Mouse (Mus musculus): ENCODE data around the gene Zdhhc3. TPM values are rescaled to one million over a fixed set of nuclear protein-coding genes. Genes with fewer than 3 reads are reported as not detected.

The Zdhhc3 gene
- total RNA-seq, 2 experiments from 2014 or later = 53.2 to 55.8 TPM

- H3K27ac ChIP-seq = peak overlapping the region; percentile 41; the same call in 1 of the 2 replicates
- no peak overlapping the region for H3K4me3 ChIP-seq
- no peak for DNase-seq
- intact Hi-C loops (cut with DNase I) = no loop called here
- no peak for TF ChIP-seq CTCF (IDR thresholded peaks at IDR 0.05)
Observed at GRCm38 (mm10) chr9:123109188-123109587, 3.8 kb downstream of the Zdhhc3 start.

- intact Hi-C loops (cut with DNase I) = no loop called here
- TF ChIP-seq CTCF (IDR thresholded peaks at IDR 0.05) = no peak
- DNase-seq = no peak
- Histone ChIP-seq H3K27ac (no peak overlapping the region), H3K4me3 (no peak overlapping the region)
Observed at GRCm38 (mm10) chr9:123107186-123107585, 5.8 kb downstream of the Zdhhc3 start.

DNA sequence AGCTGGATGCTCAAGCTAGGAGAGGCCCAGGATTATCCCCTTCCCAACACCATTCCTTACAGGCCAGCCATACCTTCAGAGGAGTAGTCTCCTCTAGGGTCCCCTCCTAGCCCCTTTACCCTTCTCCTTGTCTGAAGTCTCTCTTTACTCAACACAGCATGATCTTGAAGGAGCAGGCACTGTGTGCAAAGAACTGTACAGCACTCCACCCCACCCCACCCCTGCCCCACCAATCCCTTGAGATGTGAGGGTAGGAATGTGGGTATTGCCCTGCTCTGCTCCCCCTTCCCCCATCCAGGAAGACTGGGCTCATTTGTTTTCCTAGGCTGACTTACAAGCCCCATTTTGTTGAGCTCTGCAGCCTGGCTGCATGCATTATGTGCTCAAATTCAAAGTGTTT is 8.6 kb downstream of the Zdhhc3 start:
- no peak for TF ChIP-seq CTCF (IDR thresholded peaks at IDR 0.05)
- no peak overlapping the region for H3K4me3 ChIP-seq

GRCm38 (mm10) chr9:123103425-123103824 is 9.6 kb downstream of the Zdhhc3 start:
- DNase-seq = no peak
- Histone ChIP-seq H3K4me3 (no peak overlapping the region), H3K27ac (no peak overlapping the region)
- TF ChIP-seq CTCF (IDR thresholded peaks at IDR 0.05) = no peak
- intact Hi-C loops (cut with DNase I) = no loop called here

More for the DNA sequence above, 8.6 kb downstream of the Zdhhc3 start:
- H3K27ac ChIP-seq = no peak overlapping the region
- intact Hi-C loops (cut with DNase I) = no loop called here
- no peak for DNase-seq

DNA sequence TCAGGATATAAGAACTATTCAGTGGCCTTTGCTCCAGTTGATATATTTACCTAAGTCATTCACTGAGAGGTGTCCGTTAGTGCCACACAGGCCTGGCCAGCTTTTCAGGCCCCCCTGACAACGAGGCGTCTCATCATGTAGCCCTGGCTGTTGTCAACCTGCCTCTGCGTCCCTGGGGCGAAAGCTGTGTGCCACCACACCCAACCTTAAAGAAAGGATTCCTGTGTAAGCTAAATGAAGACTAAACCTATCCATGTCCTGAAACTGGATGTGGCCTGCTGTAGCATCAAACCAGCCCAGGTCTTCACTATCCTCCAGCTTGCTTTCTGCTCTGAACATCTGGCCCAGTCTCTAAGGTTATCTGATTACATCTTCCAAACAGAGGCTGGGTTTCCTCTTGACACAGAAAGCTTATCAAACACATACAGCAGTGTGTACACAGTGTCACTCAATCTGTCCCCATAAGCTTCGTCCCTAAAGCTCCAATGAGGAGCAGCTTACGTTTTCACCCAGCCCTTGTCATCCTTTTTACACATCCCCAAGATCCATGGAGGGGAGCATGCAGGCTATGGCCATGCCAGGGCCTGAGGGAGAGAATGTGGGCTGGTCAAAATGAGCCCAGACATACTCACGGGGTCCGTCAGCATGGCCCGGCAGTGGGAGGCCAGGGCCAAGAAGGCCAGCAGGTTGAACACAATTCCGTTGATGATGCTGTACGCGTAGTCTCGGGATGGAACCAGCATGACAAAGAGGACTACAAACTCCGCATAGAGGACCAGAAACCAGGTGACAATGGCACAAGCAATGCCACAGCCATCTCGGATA is 13.2 kb downstream of the Zdhhc3 start:
- DNase-seq = no peak
- intact Hi-C loops (cut with DNase I) = no loop called here
- no peak overlapping the region for H3K4me3 ChIP-seq
- H3K27ac ChIP-seq = no peak overlapping the region
- no peak for TF ChIP-seq CTCF (IDR thresholded peaks at IDR 0.05)

DNA sequence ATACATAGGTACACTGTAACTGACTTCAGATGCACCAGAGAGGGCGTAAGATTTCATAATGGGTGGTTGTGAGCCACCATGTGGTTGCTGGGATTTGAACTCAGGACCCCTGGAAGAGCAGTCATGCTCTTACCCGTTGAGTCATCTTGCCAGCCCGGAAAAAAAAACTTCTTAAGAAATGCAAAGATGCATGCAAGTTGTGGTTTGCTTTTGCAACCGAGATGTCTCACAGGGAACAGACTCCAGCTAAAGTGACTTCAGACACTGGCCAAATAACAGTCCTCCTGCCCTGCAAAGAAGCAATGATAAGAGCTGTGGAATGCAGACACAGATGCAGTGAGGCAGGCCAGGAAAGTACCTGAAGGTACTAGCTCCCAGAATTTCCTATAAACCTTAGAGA is 22.2 kb downstream of the Zdhhc3 start:
- intact Hi-C loops (cut with DNase I) = no loop called here
- H3K4me3 ChIP-seq = no peak overlapping the region
- TF ChIP-seq CTCF (IDR thresholded peaks at IDR 0.05) = no peak
- DNase-seq = no peak
- no peak overlapping the region for H3K27ac ChIP-seq

DNA sequence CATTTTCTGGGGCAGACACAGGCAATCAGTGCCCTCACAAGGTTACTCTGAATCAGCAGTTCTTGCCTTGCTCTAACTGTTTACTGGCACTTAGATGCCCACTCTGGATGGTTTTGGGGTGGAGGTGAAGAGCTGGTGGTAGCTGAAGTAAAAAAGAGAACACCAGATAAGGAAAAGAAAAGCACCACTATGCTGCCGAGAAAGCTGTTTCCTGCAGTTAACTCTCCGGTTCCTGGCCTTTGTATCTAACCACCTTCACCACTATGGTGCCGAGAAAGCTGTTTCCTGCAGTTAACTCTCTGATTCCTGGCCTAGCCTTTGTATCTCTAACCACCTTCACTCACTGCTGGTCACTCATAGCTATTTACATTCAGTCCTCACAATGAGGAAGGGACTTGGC is 25.4 kb downstream of the Zdhhc3 start:
- Histone ChIP-seq H3K4me3 (no peak overlapping the region), H3K27ac (no peak overlapping the region)
- intact Hi-C loops (cut with DNase I) = no loop called here
- DNase-seq = no peak
- TF ChIP-seq CTCF (IDR thresholded peaks at IDR 0.05) = no peak

DNA sequence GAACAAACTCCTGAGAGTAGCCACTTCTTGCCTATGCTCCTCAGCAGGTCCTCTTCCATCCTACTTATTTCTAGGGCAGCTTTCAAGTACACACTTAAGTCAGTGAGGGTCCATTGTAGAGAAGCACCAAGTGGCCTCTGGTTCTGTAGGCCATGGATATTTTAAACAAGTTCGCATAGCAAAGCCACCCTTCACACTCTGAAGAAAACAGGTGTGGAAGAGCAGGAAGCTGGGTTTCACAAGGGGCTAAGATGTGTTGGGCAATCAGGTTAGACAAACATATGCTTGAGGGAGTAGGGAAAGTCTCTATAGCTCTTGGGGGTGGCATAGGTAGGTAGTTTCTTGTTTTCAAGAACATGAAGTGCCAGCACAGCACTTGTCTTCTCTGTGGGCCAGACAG is 27.6 kb downstream of the Zdhhc3 start:
- no peak for TF ChIP-seq CTCF (IDR thresholded peaks at IDR 0.05)
- intact Hi-C loops (cut with DNase I) = no loop called here
- Histone ChIP-seq H3K4me3 (no peak overlapping the region), H3K27ac (no peak overlapping the region)
- DNase-seq = no peak

DNA sequence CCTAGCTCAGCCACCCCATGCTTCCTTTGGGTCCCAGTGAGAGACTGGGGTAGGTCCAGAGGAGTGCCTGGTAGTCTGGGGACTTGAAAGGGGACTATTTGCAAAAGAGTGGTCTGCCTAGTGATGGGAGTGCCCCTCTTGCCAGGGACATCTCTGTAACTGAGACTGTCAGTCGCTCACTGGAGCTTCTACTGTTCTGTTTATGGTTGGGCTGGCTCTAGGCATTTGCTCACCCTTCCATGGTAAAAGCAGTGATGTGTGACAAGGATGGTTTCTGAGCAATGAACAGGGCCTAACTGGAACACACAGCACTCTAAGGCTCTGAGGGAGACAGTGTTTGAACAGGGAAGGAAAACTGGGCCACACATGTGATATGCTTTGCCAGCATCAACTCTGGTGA is 32.2 kb downstream of the Zdhhc3 start:
- Histone ChIP-seq H3K27ac (no peak overlapping the region), H3K4me3 (no peak overlapping the region)
- DNase-seq = no peak
- intact Hi-C loops (cut with DNase I) = no loop called here
- TF ChIP-seq CTCF (IDR thresholded peaks at IDR 0.05) = no peak

- Histone ChIP-seq H3K27ac (no peak overlapping the region), H3K4me3 (no peak overlapping the region)
- intact Hi-C loops (cut with DNase I) = no loop called here
- no peak for TF ChIP-seq CTCF (IDR thresholded peaks at IDR 0.05)
- DNase-seq = no peak
Observed at GRCm38 (mm10) chr9:123080355-123080754, 32.6 kb downstream of the Zdhhc3 start.

GRCm38 (mm10) chr9:123079149-123079548 is 33.9 kb downstream of the Zdhhc3 start:
- Histone ChIP-seq H3K27ac (no peak overlapping the region), H3K4me3 (no peak overlapping the region)
- no peak for TF ChIP-seq CTCF (IDR thresholded peaks at IDR 0.05)
- intact Hi-C loops (cut with DNase I) = no loop called here
- DNase-seq = no peak

DNA sequence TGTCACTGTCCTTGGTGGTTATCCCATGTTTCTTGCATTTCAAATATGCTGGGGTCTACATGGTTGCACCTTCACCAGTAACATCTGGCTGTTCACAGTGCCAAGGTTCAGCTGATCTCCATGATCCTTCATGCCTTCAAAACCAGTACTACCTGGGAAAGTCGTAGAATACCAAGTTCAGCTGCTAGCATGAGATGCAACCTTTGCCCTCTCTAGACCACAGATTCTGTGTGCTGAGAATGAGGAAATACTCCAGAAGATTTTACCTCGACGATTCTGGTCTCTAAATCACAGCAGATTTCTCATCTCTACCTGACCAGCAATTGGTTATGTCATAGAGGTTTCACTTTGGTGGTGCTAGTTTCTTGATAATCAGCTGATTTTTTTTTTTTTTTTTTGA is 52.8 kb downstream of the Zdhhc3 start:
- no peak for TF ChIP-seq CTCF (IDR thresholded peaks at IDR 0.05)
- intact Hi-C loops (cut with DNase I) = no loop called here
- no peak for DNase-seq
- H3K4me3 ChIP-seq = no peak overlapping the region
- H3K27ac ChIP-seq = no peak overlapping the region

GRCm38 (mm10) chr9:123058724-123059292 is 54.2 kb downstream of the Zdhhc3 start:
- no peak overlapping the region for H3K27ac ChIP-seq
- no peak overlapping the region for H3K4me3 ChIP-seq
- no peak for DNase-seq
- no peak for TF ChIP-seq CTCF (IDR thresholded peaks at IDR 0.05)
- intact Hi-C loops (cut with DNase I) = no loop called here

DNA sequence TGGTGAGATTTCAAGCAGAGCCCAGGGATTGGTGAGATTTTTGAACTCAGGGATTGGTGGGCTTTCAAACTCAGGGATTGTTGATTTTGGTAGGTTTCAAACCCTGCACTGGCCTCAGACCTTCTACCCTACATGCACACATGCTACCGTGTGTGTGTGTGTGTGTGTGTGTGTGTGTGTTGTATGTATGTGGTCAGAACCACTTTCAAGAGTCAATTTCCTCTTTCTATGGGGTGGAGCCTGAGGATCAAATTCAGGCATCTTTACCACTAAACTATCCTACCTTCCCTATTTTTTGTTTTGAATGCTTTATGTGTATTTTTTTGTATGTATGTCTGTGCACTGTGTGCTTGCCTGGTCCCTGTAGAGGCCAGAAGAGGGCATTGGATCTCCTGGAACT is 65.3 kb downstream of the Zdhhc3 start:
- DNase-seq = no peak
- no peak for TF ChIP-seq CTCF (IDR thresholded peaks at IDR 0.05)
- intact Hi-C loops (cut with DNase I) = no loop called here
- Histone ChIP-seq H3K4me3 (no peak overlapping the region), H3K27ac (no peak overlapping the region)
